Mouse (Mus musculus) T-cell, adult 66 days (primary cell): ENCODE measurements around the gene Cxcl5. TPM values are rescaled to one million over a fixed set of nuclear protein-coding genes. Genes with fewer than 3 reads are reported as not detected.

Source experiments
- total RNA-seq, 2 experiments: library from RNA; stranded (reverse); gene quantifications; 3 replicates in 1 of 2; 4 replicates in 1 of 2; pipeline ENCODE4 v1.2.4; 2023

Gene Cxcl5
- not detected for total RNA-seq

DNA sequence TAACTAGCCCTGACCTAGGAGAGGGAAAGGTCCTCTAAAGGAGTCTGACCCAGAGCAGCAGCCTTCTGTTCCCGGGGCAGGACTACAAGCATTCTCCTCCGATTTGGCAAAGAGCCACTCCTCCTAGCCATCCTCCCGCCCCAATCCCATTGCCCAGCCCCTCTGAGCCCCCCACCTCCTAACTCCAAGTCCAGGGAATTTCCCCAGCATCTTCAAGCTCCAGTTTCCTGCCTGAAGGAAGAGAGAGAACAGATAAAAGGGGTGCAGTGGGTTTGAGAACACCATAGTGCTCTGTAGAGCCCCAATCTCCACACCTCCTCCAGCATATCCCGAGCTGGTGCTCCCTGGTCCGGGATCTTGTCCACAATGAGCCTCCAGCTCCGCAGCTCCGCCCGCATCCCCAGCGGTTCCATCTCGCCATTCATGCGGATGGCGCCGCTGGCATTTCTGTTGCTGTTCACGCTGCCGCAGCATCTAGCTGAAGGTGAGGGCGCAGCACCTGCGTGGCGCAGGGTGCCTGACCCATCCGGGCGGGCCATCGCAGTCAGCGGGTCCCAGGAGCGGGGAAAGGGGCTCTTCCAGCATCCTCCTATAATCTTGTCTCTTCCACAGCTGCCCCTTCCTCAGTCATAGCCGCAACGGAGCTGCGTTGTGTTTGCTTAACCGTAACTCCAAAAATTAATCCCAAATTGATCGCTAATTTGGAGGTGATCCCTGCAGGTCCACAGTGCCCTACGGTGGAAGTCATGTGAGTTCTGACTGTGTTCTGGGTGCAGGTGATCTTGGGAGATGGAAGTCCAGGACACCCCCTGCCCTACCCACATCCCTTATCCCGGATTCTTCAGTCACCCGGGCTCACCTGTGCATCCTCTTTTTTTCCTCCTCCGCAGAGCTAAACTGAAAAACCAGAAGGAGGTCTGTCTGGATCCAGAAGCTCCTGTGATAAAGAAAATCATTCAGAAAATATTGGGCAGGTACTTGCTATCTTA, at the start of gene Cxcl5:
Gene Cxcl5 (plus strand): TSS at position 284 of the 989 bp plus-strand sequence.

DNA sequence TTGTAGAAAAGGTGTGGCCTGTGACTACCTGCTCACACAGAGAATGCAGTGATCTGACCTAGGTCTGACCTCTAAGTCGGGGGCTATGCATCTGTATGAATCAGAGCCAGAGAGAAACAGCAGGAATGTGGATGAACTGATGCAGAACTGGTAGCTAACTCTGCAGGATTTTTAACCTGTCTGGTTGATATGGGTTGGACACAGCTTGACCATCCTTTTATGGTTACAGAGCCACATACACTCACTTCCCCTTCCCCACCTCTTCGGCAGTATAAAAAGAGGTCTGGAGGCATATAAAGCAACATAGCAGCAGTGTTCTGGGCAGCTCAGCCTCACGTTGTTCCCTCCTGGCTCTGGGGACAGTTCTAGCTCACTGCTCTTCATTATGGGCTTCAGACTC, 9.1 kb downstream of the Cxcl5 start, which contains the start of gene Ppbp:
Gene Ppbp (plus strand): TSS at position 301 of the 400 bp plus-strand sequence.

DNA sequence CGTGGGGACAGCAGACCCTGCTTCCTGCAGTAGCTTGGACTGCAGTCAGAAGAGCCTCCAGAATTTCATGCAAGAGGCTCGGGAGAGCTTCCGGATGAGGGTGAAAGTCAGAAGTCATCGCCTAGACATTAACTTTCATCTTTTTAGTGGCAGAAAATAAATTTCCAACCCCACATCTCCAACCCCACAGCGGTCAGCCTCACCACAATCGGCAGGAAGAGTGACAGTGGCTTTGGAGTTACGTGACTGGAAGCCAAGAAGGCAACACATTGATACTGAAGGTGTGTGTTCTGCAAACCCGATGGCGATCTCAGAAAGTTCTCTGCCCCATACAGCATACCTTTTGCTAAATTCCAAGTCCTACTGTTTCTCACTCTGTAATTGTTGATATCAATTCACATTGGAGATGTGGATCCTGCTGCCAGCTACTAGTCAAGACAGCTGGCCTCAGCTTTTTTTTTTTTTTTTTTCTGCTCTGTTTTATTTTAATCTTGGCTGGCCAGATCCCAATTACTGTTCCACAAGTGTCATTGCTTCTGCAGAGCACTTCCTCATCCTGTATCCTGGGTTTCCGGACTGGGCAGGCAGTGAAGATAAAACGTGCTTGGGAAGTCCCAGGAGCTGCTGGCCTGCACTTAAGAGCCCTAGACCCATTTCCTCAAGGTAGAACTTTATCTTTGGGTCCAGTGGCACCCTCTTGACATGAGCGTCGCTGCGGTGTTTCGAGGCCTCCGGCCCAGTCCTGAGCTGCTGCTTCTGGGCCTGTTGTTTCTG, 12.9 kb downstream of the Cxcl5 start, which contains the start of gene Pf4:
Gene Pf4 (plus strand): TSS at position 556 of the 774 bp plus-strand sequence.

DNA sequence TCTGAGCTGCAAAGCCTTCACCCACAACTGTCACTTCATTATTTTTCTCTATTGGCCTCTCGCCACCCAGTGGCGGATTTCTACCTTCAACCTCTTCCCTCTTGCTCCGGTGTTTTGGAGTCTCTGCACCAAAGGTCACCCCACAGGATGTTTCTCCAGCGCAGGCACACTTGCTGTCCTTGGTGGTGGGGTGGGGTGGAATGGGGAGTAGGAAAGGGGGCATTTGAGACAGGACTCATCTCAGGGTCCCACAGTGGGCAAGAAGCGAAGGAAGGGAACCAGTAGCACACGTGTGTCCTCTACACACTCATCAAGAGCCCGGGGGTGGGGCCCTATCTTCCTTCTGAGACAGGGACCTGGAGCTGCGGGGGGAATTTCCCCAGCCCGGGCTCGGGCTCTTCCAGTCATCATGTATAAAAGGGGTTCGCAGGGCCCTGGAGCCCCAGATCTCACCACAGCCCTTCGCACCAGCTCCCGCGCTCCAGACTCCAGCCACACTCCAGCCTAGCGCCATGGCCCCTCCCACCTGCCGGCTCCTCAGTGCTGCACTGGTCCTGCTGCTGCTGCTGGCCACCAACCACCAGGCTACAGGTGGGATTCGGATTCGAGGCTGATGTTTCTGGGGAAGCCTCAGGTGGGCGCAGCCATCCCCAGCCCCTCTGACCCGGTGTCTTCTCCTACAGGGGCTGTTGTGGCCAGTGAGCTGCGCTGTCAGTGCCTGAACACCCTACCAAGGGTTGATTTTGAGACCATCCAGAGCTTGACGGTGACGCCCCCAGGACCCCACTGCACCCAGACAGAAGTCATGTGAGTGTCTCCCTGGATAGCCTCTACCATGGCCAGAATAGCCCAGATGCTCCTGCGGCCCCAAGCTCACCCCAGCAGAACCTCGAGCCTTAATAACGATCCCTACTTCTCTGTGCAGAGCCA, 26.8 kb downstream of the Cxcl5 start, which contains the start of gene Cxcl3:
Gene Cxcl3 (plus strand): TSS at position 445 of the 930 bp plus-strand sequence.

DNA sequence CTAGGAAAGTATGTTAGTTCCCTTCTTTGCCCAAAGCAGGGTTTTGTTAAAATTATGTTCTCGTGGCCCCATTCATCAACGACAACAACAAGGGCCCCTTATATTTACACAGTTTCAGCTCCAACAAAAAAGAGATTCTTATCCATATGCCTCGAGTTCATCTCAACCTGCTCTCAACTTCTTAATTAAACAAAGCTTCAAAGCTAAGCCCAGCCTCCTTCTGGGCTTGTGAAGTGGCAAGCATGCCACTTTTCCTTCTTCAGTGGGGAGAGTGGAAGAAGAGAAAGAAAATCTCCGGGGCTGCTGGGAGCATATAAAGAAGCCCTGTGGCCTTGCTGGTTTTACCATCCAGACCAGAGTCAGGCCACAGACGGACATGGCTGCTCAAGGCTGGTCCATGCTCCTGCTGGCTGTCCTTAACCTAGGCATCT, 35.0 kb downstream of the Cxcl5 start, which contains the start of gene Cxcl15:
Gene Cxcl15 (plus strand): TSS at position 340 of the 431 bp plus-strand sequence.

Other genes starting within 250 kb of the Cxcl5 start
- gene Afm, start 240.4 kb upstream of the Cxcl5 start, total RNA-seq: under 1 TPM in 1 of 2 experiments, not detected in 1; 0.36 TPM
- not detected for gene 5830473C10Rik, start 198.3 kb upstream of the Cxcl5 start, total RNA-seq
- gene Rassf6, start 118.7 kb upstream of the Cxcl5 start, total RNA-seq: not detected
- 1 to 10 TPM; 1.2 to 1.3 TPM for gene Ppbp, start 9.2 kb downstream of the Cxcl5 start, total RNA-seq
- 1 to 10 TPM in 1 of 2 experiments, not detected in 1; 2.6 TPM for gene Pf4, start 13.1 kb downstream of the Cxcl5 start, total RNA-seq
- gene Cxcl3, start 26.7 kb downstream of the Cxcl5 start, total RNA-seq: not detected
- gene Cxcl15, start 35.2 kb downstream of the Cxcl5 start, total RNA-seq: not detected
- gene Cxcl1, start 131.9 kb downstream of the Cxcl5 start, total RNA-seq: not detected
- 1 to 10 TPM; 1.7 to 2.0 TPM for gene Cxcl2, start 144.5 kb downstream of the Cxcl5 start, total RNA-seq
- 1 to 10 TPM; 3.8 to 5.5 TPM for gene Mthfd2l, start 171.8 kb downstream of the Cxcl5 start, total RNA-seq